Mouse (Mus musculus): Measurements from ENCODE around the gene Tmc4.

The Tmc4 gene

DNA sequence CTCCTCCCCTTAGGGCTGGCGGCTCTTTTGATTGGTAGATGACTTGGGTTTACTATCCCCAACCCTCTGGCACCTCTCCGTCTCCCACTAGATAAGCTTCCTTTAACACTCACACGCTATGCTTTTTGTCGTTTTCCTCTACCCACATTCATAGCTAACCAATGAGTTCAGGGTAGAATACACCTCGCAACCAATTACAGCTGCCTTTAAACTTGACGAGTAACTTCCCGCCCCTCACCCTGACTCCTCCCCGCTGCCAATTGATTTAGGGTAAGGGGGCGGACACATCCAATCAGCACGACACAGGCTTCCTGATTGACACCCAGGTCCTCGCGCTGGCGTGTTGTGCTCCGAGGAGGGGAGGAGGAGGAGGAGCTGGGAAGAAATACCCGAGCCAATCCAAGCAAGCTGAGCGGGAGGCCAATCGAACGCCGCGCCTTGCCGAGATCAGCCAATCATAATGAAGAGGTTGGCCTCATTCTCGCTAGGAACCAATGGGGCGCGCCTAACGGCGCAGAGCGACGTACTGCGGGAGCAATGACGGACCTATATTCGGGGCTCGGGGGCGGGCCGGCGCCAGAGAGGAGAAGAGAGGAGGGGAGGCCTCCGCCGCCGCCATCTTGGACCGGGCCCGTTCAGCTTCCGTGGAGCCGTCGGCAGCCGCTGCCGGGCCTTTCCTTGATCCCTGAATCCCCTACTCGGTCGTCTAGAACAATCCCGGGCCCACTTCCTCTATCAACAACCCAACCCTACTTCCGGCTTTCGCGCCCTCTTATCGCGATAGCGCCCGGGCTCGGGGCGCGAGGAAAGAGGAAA, 32.5 kb downstream of the Tmc4 start, which contains the start of gene Cnot3:
Gene Cnot3 (plus strand): TSS at position 597 of the 816 bp plus-strand sequence.
- ATAC-seq (ENCODE audit: insufficient number of reproducible peaks, low FRiP score, low TSS enrichment), result peak; percentile 96

- no peak for ATAC-seq (ENCODE audit: insufficient number of reproducible peaks, low FRiP score, low TSS enrichment)
These were observed 33.0 kb downstream of the Tmc4 start for GRCm38 (mm10) chr7:3644348-3644671.

DNA sequence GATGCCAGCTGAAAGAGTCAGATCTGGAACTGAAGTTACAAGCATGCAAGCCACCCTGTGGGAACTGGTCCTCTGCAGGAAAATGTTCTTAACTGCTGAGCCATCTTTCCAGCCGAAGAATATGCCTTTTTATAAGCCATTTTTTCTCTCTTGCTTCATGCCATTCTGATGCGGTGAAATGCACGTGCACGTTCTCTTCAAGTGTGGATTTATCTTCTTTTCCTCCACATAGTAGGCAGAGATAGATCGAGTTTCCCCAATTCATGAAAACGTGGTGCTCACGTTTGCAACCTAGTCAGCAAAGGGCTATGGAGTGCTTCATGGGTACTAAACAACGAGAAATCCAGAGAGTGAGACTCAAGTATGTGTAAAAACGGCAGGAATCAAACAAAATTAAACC, 33.5 kb downstream of the Tmc4 start:
- ATAC-seq (ENCODE audit: insufficient number of reproducible peaks, low FRiP score, low TSS enrichment), result no peak

DNA sequence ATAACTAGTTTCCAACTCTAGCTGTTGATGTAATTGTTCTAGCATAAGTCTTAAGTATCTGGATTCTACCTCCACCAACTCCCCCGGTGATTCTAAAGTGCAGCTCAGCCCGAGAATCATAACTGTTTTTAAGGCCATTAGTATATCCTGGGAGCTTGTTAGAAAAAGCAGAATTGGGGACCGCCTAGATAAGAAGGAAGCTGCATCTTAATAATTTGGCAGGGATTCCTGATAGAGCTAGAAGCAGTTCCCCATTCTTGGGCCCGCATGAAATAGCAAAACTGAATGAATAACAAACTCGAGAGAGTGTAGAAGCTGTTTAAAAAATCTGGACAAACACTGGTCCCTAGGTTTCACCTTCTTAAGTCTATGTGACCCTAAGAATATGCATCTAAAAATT, 33.9 kb downstream of the Tmc4 start:
- ATAC-seq (ENCODE audit: insufficient number of reproducible peaks, low FRiP score, low TSS enrichment), result no peak

DNA sequence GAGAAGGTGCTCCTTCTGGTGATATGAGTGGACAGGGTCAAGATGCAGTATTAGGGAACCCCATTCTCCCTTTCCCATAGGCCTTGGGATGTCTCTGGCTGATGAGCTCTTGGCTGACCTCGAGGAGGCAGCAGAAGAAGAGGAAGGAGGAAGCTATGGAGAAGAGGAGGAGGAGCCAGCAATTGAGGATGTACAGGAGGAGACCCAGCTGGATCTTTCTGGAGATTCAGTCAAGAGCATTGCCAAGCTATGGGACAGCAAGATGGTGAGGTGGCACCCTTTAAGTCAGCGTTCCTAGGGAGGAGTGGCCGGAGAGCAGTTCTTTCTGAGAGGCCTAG, 46.9 kb downstream of the Tmc4 start:
- no peak for ATAC-seq (ENCODE audit: insufficient number of reproducible peaks, low FRiP score, low TSS enrichment)

DNA sequence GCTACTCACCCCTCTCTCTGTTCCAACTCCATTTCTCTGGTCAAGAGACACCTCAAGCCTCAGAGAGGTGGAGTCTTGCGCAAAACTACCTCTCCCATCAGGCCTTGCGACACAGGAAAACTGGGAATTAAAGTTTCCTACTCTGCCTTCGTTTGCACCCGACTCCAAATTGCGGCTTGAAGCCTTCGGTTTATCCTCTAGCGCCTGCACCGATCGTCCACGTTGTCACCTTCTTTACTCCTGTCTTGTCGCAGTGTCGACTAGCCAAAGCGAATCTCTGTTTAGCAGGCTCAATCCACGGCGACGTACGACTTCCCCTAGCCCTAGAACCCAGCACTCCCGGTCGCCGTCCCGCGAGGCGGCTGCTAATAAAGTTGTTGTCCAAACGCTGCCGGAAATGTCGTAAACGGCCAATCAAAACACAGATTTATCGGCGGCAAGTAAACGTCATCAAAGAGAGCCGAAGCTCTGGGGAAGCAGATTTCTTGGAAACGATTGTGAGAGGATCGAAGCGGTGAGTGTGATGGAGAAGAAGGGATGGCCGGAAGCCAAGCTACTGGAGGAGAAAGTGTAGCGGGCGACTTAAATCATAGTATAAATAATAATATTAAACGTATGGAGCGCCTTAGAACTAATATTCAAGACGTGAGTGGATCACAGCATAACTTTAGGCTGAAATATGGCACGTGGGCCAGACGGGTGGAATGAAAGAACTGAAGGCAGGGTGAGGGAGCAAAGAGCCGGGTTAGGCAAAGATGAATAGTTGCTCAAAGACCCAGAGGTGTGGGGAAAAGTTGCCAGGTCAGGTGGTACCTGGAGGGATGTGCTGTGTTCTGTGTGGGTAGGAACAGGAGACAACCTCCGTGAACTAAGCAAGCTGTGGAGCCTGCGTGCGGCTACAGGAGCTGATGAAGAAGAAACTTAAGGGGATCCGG, 47.5 kb downstream of the Tmc4 start, which contains the start of the genes Tfpt and Prpf31:
Gene Tfpt (minus strand): TSS at position 387 of the 935 bp plus-strand sequence.
Gene Prpf31 (plus strand): TSS at position 443 of the 935 bp plus-strand sequence.
- ATAC-seq (ENCODE audit: insufficient number of reproducible peaks, low FRiP score, low TSS enrichment), result peak; percentile 80

DNA sequence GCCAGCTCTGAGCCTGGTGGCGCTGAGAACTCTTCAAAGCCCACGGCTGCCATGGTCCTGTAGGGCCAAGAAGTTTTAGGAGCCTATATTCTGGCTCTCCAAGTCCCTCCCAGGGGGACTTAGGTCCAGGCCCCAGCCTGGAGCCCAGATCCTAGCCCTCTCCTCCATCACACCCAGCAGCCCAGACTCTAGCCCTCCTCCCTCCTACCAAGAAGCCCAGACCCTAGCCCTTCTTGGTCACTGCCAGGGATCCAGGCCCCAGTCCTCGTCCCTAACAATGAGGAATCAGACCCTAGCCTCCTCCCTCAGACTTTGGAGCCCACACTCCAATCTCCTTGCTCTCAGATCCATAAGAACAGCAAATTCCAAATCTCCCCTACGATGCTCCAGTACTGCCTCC, 48.3 kb downstream of the Tmc4 start:
- ATAC-seq (ENCODE audit: insufficient number of reproducible peaks, low FRiP score, low TSS enrichment), result 0 out of 2 replicates have a peak, but pooled peaks have one; percentile 5

DNA sequence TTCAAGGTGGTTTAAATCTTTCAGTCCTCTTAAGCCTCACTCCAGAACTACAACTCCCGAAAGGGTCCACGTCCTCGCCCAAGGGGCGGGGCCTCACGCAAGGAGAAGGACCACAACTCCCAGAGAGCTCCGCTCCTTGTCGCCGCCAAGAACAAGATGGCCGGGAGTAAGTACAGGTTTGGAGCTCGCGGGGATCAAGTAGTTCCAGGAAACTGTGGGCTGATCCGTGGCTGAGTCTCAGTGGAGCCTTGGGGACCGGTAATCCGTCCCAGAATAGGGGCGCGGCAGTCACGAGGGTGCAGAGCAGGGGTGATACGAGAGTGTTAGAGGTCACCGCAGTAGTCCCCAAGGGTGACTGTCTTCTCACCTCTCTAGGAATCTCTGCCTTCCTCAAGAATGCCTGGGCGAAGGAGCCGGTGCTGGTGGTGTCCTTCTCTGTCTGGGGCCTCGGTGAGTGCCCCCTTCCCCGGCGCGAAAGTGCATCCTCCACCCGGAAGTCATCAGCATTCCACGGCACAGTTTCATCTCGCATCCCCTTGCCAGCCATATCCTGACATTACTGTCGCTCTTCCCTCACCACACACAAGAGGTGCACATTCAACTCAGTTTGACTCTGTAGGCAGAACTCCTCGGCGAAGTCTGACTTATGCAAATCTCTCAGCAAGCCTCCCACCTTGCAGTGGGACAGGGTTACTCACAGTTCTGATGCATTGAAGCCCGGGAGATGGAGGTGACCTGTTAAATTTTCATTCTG, 59.9 kb downstream of the Tmc4 start, which contains the start of gene Ndufa3:
Gene Ndufa3 (plus strand): TSS at position 132 of the 754 bp plus-strand sequence.
- ATAC-seq (ENCODE audit: insufficient number of reproducible peaks, low FRiP score, low TSS enrichment), result peak; percentile 98

GRCm38 (mm10) chr7:3616389-3617241, 60.7 kb downstream of the Tmc4 start:
- peak; percentile 36; the same call in 1 of the 2 replicates for ATAC-seq (ENCODE audit: insufficient number of reproducible peaks, low FRiP score, low TSS enrichment)

- no peak for ATAC-seq (ENCODE audit: insufficient number of reproducible peaks, low FRiP score, low TSS enrichment)
These were observed 61.3 kb downstream of the Tmc4 start, which contains the start of gene Oscar for GRCm38 (mm10) chr7:3616057-3616388. Oscar (minus strand) TSS chr7:3616157.
